Comparison of ENCODE assay signal across 8 mouse cellular contexts in the genomic region with DNA sequence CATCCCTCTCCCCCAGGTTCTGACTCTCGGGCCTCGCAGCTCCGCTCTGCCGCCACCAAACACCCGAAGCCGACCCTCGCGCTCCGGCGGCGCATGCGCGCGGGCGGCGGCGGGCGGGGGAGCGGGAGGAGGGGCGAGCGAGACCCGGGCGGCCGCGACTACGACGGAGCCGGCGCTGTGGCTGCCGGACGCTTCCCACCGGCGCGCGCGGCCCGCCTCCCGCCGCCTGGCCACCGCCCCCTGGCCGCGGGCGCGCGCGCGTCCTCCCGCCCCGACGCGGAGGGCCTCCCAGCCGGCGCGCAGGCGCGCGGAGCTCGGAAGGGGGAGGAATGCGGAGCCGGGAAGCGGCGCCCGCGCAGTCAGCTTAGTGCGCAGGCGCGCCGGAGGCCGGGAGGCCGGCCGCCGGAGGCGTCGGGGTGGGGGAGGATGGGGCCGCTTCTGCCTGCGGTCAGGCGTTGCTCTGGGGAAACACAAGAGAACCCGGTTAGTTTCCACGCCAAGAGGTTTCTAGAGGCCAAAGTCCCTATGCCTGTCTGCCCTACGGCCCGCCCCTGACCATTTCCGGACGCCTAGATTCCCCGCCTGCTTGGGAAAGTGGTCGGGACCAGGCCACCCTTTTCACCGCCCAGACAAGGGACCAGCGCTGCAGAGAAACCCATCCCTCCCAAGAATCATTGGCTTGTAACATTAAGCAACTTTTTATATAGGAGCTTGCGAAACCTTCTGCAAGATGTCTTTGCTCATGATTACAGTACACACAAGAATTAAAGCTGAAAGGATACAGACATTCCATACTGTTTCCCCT. TPM values are rescaled to one million over a fixed set of nuclear protein-coding genes. Genes with fewer than 3 reads are reported as not detected.
DNase-seq lines count a peak whose midpoint lies in the region; ATAC-seq lines count a peak whose summit lies in the region.

Gene Spen, minus strand, starts transcription at position 190 of the 805 bp plus-strand sequence.

- H3K27ac ChIP-seq in intestine, embryonic 15.5 days, result peak within 1 kb of the TSS; percentile 99
- H3K27ac ChIP-seq in midbrain, embryonic 11.5 days (ENCODE audit: low read depth, low read length), result peak within 1 kb of the TSS; percentile 93

- H3K4me3 ChIP-seq in intestine, embryonic 15.5 days (replicated peaks), result peak within 1 kb of the TSS; percentile 94
- H3K4me3 ChIP-seq in midbrain, embryonic 11.5 days (ENCODE audit: low read depth, low read length), result peak within 1 kb of the TSS; percentile 98

- peak; percentile 93 for DNase-seq in adrenal gland, adult 8-10 months
- DNase-seq in embryo, embryonic 11.5 days (ENCODE audit: low read depth, low spot score), result peak; percentile 93
- DNase-seq in gastrocnemius, postnatal 36 days, result peak; percentile 87 to 90
- peak; percentile 95 for DNase-seq in left cerebral cortex, postnatal 4 days
- DNase-seq in midbrain, embryonic 11.5 days (ENCODE audit: low spot score, missing footprints), result peak; percentile 99
- peak; percentile 91 for DNase-seq in right cerebral cortex, postnatal 4 days
- peak; percentile 95 for DNase-seq in yolk sac, embryonic 10.5 days (ENCODE audit: low spot score)

- H3K4me2 ChIP-seq in intestine, embryonic 15.5 days (replicated peaks), result peak within 1 kb of the TSS; percentile 94
- peak within 1 kb of the TSS; percentile 92 for H3K4me2 ChIP-seq in midbrain, embryonic 11.5 days

- H3K27me3 ChIP-seq in intestine, embryonic 15.5 days (replicated peaks), result no peaks in the 10 kb centered on the region
- no peaks in the 10 kb centered on the region for H3K27me3 ChIP-seq in midbrain, embryonic 11.5 days (ENCODE audit: control insufficient read depth, insufficient read depth, low read length)

- H3K4me1 ChIP-seq in intestine, embryonic 15.5 days (replicated peaks), result peaks cover 7% of the 10 kb centered on the region
- H3K4me1 ChIP-seq in midbrain, embryonic 11.5 days (ENCODE audit: control insufficient read depth, insufficient read depth, low read length), result peaks cover 25% of the 10 kb centered on the region

- peak; percentile 94 for ATAC-seq in intestine, embryonic 15.5 days
- ATAC-seq in midbrain, embryonic 11.5 days (ENCODE audit: low FRiP score), result peak; percentile 83

- H3K9ac ChIP-seq in intestine, embryonic 15.5 days, result peak within 1 kb of the TSS; percentile 95
- peak within 1 kb of the TSS; percentile 95 for H3K9ac ChIP-seq in midbrain, embryonic 11.5 days (ENCODE audit: low read length)

- under 1% methylated on average over 73 of the region's 88 CpGs for WGBS in intestine, embryonic 15.5 days
- under 1% methylated on average over 34 of the region's 88 CpGs for WGBS in midbrain, embryonic 11.5 days

- intact Hi-C loops in gastrocnemius, postnatal 36 days (cut with DNase I), result no loop called here
- intact Hi-C loops in left cerebral cortex, postnatal 4 days (cut with DNase I), result loop anchor here (5.0 kb wide), 1 partner anchor 36 kb away; no protein-coding TSS in a partner anchor

- H3K36me3 ChIP-seq in intestine, embryonic 15.5 days, result no peaks in the 10 kb centered on the region
- H3K36me3 ChIP-seq in midbrain, embryonic 11.5 days (ENCODE audit: control insufficient read depth, insufficient read depth, low read length), result no peaks in the 10 kb centered on the region

- no peaks in the 10 kb centered on the region for H3K9me3 ChIP-seq in intestine, embryonic 15.5 days
- no peaks in the 10 kb centered on the region for H3K9me3 ChIP-seq in midbrain, embryonic 11.5 days (ENCODE audit: control insufficient read depth, low read length)

RNA-seq across cellular contexts. Expression of gene Spen, which starts in this region (rescaled TPM):
- 10 to 100 TPM; 53.0 to 94.3 (median 63.4) TPM for total RNA-seq in adrenal gland, adult 8-10 months (2022)
- total RNA-seq in gastrocnemius, postnatal 36 days (2021), result 10 to 100 TPM; 17.1 to 21.8 TPM
- polyA plus RNA-seq in intestine, embryonic 15.5 days (2015; fragmentation: Nextera tagmentation; extraction: Ambion mirVana), result 7.4 and 10.5 TPM in 2 replicates
- 10 to 100 TPM; 80.6 to 86.1 TPM for total RNA-seq in left cerebral cortex, postnatal 4 days (2021)
- 15.7 and 17.1 TPM in 2 replicates for polyA plus RNA-seq in midbrain, embryonic 11.5 days (2014; fragmentation: Nextera tagmentation; extraction: Ambion mirVana)

Comparison
In these comparisons a context has a peak if more than half of its experiments do, and no peak if none do; other contexts are left out.
1. Peak in every context shown above with its lines: DNase-seq, ATAC-seq, H3K4me3 ChIP-seq and H3K27ac ChIP-seq.